Mouse (Mus musculus): ENCODE measurements around the gene Chrm5. TPM values are rescaled to one million over a fixed set of nuclear protein-coding genes. Genes with fewer than 3 reads are reported as not detected.
A peak's percentile ranks its signal among the peaks of the same experiment; 100 is the strongest.
"Not testable (repeated sequence)": the region's sequence is repeated elsewhere in the genome, so short reads cannot be mapped to it uniquely, and the experiment has no call there.

Chrm5 gene
- total RNA-seq, 2 experiments from 2014 or later, result not detected

- DNase-seq (ENCODE audit: low spot score), result no peak
- intact Hi-C loops (cut with DNase I), result no loop called here
These were observed 2.7 kb upstream of the Chrm5 start for GRCm38 (mm10) chr2:112483334-112483651.

GRCm38 (mm10) chr2:112482533-112483333 lies 2.2 kb upstream of the Chrm5 start:
- no peak for DNase-seq (ENCODE audit: low spot score)
- intact Hi-C loops (cut with DNase I), result loop anchor here (1.0 kb wide), 1 partner anchor 103 kb away; the partner anchor contains the start of gene Katnbl1

DNA sequence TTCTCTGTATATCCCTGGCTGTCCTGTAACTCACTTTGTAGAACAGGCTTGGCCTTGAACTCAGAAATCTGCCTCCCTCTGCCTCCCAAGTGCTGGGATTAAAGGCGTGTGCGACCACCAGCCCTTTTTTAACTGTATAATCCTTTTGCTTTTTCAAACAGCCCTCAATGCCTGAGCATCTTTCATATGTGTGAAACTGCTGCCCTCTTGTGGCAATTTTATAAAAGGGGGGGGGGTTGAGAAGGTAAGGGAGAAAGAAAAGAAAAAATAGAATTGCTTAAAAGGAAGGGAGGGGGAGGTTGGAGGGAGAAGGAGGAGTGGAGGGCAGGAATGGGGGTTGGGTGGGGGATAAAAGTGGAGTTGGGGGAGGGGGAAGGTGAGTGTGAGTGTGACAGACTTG lies 995 bp upstream of the Chrm5 start:
- no peak for DNase-seq (ENCODE audit: low spot score)
- intact Hi-C loops (cut with DNase I), result loop anchor here (2.0 kb wide), 1 partner anchor 285 kb away; no protein-coding TSS in a partner anchor

DNA sequence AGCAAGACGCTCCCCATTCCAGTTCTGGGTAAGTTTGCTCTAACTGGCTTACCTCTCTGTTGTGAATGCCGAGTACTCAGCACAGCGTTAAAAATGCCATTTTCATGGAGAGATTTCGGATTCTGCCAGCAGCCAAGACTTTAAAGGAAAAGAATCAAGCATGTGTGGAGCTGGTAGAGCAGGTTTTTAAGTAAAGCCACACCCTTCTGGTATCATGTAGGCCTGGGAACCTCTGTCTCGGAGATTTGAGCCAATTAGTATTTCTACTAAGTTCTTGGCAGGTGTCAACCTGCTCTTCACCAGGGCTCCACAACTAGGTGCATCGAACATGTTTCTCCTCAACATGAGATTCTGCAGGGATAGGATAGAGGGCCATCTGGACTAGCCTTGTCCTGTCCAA lies 4.0 kb downstream of the Chrm5 start:
- no peak for DNase-seq (ENCODE audit: low spot score)
- intact Hi-C loops (cut with DNase I), result no loop called here

DNA sequence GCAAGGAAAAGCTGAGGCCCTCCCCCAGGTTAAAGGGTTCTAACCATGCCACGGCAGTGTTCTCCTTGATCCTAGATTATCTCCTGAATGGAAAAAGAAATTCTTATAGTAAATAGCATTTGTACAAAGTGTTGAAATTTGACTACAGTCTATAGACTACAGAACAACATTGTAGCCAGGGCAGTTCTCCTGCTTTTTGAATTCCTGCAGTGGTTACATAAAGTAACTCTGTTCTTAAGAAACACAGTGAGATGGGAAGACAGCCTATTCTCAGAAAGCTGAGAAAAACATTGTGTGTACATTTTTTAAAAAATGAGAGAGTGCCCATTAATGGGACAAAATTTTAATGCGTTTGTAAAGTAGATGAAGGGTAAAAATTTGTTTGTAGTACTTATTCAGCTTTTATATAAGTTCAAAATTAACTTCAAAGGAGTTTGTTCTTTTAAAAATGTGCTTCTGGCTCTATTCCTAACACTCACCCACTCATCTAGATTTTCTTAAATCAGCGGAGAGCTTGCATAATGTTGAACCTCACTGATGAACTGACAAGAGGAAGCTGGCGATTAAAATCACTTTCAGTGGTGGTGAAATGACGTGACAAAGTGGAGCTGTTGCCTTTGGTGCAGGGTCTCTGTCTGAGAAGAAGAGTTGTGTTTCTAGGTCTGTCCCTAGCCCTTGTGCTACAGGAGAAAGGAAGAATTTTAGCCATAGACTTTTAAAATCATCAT lies 5.4 kb downstream of the Chrm5 start:
- DNase-seq (ENCODE audit: low spot score), result no peak
- intact Hi-C loops (cut with DNase I), result no loop called here

GRCm38 (mm10) chr2:112472076-112472475 lies 8.5 kb downstream of the Chrm5 start:
- intact Hi-C loops (cut with DNase I), result no loop called here
- DNase-seq (ENCODE audit: low spot score), result no peak

DNA sequence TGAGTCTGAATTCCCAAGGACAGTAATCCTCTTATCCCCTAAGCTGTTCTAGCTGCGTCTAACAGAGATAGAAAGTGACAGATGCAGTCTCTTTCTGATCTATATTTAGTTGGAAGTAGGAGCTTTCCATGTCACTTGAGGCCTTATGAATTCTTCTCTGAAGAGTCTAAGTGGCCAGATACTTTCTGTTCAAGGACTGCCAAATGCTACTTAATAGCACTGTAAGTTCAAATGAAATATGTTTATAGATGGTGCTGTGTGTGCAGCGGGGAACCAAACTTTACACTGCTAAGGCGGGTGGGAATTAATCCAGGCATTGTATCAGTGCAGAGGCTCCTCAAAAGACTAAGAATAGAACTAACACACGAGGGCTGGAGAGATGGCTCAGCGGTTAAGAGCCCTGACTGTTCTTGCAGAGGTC lies 9.6 kb downstream of the Chrm5 start:
- intact Hi-C loops (cut with DNase I), result no loop called here

GRCm38 (mm10) chr2:112469542-112469941 lies 11.0 kb downstream of the Chrm5 start:
- no peak for DNase-seq (ENCODE audit: low spot score)
- intact Hi-C loops (cut with DNase I), result no loop called here

More for the DNA sequence above, 9.6 kb downstream of the Chrm5 start:
- no peak for DNase-seq (ENCODE audit: low spot score)

DNA sequence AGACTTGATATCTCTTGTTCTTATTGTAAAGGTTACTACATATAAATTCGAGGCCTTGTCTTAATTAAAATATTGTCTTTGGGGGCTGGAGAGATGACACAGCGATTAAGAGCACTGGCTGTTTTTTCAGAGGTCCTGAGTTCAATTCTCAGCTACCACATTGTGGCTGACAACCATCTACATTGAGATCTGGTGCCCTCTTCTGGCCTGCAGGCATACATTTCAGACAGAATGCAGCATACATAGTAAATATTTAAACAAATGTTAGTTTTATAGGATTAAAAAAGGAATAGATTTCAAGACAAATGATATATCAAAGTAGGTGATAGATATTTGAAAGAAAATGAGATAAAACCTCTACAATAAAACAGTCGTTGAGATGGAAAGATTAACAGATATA lies 20.0 kb downstream of the Chrm5 start:
- DNase-seq (ENCODE audit: low spot score), result no peak
- intact Hi-C loops (cut with DNase I), result no loop called here

- peak; percentile 92 for DNase-seq (ENCODE audit: low spot score)
- intact Hi-C loops (cut with DNase I), result loop anchor here (1.0 to 5.0 kb wide), 4 partner anchors 37 to 193 kb away; partner anchors contain the start of genes Aven, Emc4, Katnbl1 and Nop10
These were observed 25.6 kb downstream of the Chrm5 start, which contains the start of gene Emc7 for GRCm38 (mm10) chr2:112454862-112455564. TSS of gene Emc7 (plus strand) at chr2:112454997.

GRCm38 (mm10) chr2:112454125-112454861 lies 26.3 kb downstream of the Chrm5 start:
- intact Hi-C loops (cut with DNase I), result loop anchor here (1.0 to 2.0 kb wide), 2 partner anchors 75 to 86 kb away; partner anchors contain the start of genes Emc4 and Katnbl1
- no peak for DNase-seq (ENCODE audit: low spot score)

DNA sequence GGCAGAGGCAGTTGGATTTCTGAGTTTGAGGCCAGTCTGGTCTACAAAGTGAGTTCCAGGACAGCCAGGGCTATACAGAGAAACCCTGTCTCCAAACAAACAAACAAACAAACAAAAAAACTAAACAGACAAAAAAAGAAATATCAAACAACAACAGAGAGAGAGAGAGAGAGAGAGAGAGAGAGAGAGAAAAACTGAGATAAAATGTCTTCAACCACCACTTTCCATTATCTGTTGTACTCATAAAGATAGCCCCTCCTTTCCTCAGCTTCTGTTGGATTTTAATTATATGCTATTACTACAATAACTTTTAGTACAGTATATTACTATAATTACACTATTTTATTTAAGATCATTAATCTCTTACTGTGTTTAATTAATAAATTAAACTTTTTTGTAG lies 28.1 kb downstream of the Chrm5 start:
- DNase-seq (ENCODE audit: low spot score); intact Hi-C loops (cut with DNase I): not testable (repeated sequence)

- intact Hi-C loops (cut with DNase I), result no loop called here
These were observed 30.8 kb downstream of the Chrm5 start for GRCm38 (mm10) chr2:112449597-112450296.

DNA sequence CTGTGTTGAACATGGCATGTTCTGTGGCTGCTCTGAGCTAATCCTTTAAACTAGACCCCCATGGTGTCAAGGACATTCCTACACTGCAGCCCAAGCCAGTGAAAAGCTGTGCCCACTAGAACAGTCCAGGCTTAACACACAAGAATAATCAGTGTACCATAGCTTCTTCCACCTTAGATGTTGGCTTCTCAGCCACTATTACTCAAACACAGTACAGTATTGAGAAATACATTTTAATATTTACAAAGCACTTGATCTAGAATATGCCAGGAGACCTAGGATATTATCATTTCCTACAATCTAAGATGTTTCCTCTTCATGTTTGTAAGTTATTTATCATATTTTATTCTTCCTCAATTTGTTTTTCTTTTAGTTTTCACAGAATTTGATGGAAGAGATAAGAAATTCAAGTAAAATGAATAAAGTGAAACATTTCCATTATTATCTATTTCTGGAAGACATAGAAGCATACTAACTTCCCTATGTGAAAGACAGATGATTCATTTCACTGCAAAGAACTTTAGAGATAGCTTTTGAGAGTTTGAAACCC lies 32.0 kb downstream of the Chrm5 start:
- no peak for DNase-seq (ENCODE audit: low spot score)
- intact Hi-C loops (cut with DNase I), result no loop called here

More at GRCm38 (mm10) chr2:112449597-112450296, 30.8 kb downstream of the Chrm5 start:
- DNase-seq (ENCODE audit: low spot score), result no peak

GRCm38 (mm10) chr2:112448046-112448445 lies 32.5 kb downstream of the Chrm5 start:
- DNase-seq (ENCODE audit: low spot score); intact Hi-C loops (cut with DNase I): not testable (repeated sequence)

DNA sequence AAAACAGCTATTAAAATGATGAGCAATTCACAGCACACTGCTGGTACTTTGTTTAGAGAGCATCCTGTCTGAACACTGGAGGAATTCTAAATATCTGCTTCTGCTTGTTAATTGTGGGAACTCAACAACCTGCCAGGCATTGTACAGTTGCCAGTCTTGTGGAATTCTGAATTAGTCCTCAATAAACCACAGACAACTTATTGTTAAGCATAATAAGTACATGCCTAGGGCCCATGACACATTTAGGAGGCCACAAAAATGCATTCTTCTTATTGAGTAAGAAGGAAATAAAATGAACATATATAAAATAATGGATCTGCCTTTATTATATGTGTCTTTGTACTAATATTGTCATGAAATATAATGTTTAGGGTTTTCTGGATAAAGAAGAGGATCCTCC lies 35.1 kb downstream of the Chrm5 start:
- no peak for DNase-seq (ENCODE audit: low spot score)
- intact Hi-C loops (cut with DNase I), result no loop called here

DNA sequence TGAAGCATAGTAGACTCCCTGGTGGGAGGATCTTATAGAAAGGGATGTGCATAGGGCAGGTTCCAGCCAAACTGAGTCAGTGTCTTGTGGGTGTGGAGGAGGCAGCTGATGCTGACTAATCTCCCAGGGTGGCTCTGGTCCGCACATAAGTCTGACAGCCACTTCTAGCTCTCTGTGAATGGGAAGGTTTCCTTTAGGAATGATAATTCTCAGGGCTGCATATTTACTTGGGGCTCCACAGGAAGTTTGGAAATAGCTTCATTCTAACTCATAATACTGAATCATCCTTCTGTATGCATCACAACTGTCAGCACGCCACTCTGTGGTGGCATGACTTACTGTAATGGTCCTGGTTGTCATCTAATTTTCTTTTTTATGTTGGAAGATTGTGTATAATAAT lies 37.1 kb downstream of the Chrm5 start:
- no peak for DNase-seq (ENCODE audit: low spot score)
- intact Hi-C loops (cut with DNase I), result no loop called here

- intact Hi-C loops (cut with DNase I), result no loop called here
These were observed 43.0 kb downstream of the Chrm5 start for GRCm38 (mm10) chr2:112437589-112437988.

DNA sequence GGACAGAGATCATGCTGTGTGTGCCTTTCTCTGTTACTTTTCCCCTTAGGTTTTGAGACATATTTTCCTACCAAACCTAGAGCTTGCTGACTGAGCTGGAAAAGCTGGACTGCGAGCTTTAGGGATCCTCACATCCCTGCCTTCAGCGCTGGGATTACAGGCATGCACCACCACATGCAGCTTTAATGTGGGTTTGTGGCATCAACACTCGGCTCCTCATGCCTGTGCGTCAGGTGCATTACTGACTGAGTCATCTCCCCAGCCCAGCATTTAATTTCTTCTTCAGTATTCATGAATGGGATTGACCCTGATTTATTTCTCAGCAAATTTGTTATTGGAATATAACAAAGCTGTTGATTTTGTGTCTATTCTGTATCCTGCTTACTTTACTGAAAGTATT lies 44.3 kb downstream of the Chrm5 start:
- intact Hi-C loops (cut with DNase I), result no loop called here
- DNase-seq (ENCODE audit: low spot score), result no peak

More at GRCm38 (mm10) chr2:112437589-112437988, 43.0 kb downstream of the Chrm5 start:
- DNase-seq (ENCODE audit: low spot score), result no peak
